Mouse (Mus musculus): ENCODE results near the gene Trpc2. TPM values are rescaled to one million over a fixed set of nuclear protein-coding genes. Genes with fewer than 3 reads are reported as not detected.

The Trpc2 gene
- polyA plus RNA-seq, 1 experiment from 2014 or later: not detected

Other genes with a start within 250 kb of the Trpc2 start
- gene Inppl1, start 244.9 kb upstream of the Trpc2 start, polyA plus RNA-seq (2015; fragmentation: Nextera tagmentation; extraction: Ambion mirVana): 60.0 and 70.3 TPM in 2 replicates
- gene Folr2, start 225.9 kb upstream of the Trpc2 start, polyA plus RNA-seq (2015; fragmentation: Nextera tagmentation; extraction: Ambion mirVana): 0.51 and 1.4 TPM in 2 replicates
- gene Anapc15, start 219.4 kb upstream of the Trpc2 start, polyA plus RNA-seq (2015; fragmentation: Nextera tagmentation; extraction: Ambion mirVana): 70.6 and 71.6 TPM in 2 replicates
- 0.52 and 0.64 TPM in 2 replicates for gene Folr1, start 212.3 kb upstream of the Trpc2 start, polyA plus RNA-seq (2015; fragmentation: Nextera tagmentation; extraction: Ambion mirVana)
- gene Lamtor1, start 177.2 kb upstream of the Trpc2 start, polyA plus RNA-seq (2015; fragmentation: Nextera tagmentation; extraction: Ambion mirVana): 160 and 162 TPM in 2 replicates
- gene Tomt, start 176.8 kb upstream of the Trpc2 start, polyA plus RNA-seq (2015; fragmentation: Nextera tagmentation; extraction: Ambion mirVana): 0.29 and 0.68 TPM in 2 replicates
- 8.2 and 13.4 TPM in 2 replicates for gene Lrrc51, start 149.2 kb upstream of the Trpc2 start, polyA plus RNA-seq (2015; fragmentation: Nextera tagmentation; extraction: Ambion mirVana)
- gene Numa1, start 149.0 kb upstream of the Trpc2 start, polyA plus RNA-seq (2015; fragmentation: Nextera tagmentation; extraction: Ambion mirVana): 85.7 and 96.2 TPM in 2 replicates
- gene Il18bp, start 64.4 kb upstream of the Trpc2 start, polyA plus RNA-seq (2015; fragmentation: Nextera tagmentation; extraction: Ambion mirVana): 3.6 and 3.9 TPM in 2 replicates
- gene Rnf121, start 17.6 kb upstream of the Trpc2 start, polyA plus RNA-seq (2015; fragmentation: Nextera tagmentation; extraction: Ambion mirVana): 34.1 and 34.4 TPM in 2 replicates
- gene Xndc1, start 17.6 kb upstream of the Trpc2 start, polyA plus RNA-seq (2015; fragmentation: Nextera tagmentation; extraction: Ambion mirVana): 44.1 and 45.1 TPM in 2 replicates
- gene Xntrpc, start 17.4 kb upstream of the Trpc2 start, polyA plus RNA-seq (2015; fragmentation: Nextera tagmentation; extraction: Ambion mirVana): 2.3 TPM in 2 replicates
- 16.8 and 16.9 TPM in 2 replicates for gene Art1, start 18.6 kb downstream of the Trpc2 start, polyA plus RNA-seq (2015; fragmentation: Nextera tagmentation; extraction: Ambion mirVana)
- gene Art5, start 26.4 kb downstream of the Trpc2 start, polyA plus RNA-seq (2015; fragmentation: Nextera tagmentation; extraction: Ambion mirVana): 4.4 and 4.7 TPM in 2 replicates
- gene Chrna10, start 33.7 kb downstream of the Trpc2 start, polyA plus RNA-seq (2015; fragmentation: Nextera tagmentation; extraction: Ambion mirVana): not detected in 2 replicates
- gene Nup98, start 127.1 kb downstream of the Trpc2 start, polyA plus RNA-seq (2015; fragmentation: Nextera tagmentation; extraction: Ambion mirVana): 38.2 and 42.9 TPM in 2 replicates
- gene Pgap2, start 127.1 kb downstream of the Trpc2 start, polyA plus RNA-seq (2015; fragmentation: Nextera tagmentation; extraction: Ambion mirVana): 82.3 and 88.6 TPM in 2 replicates
- 56.7 and 57.8 TPM in 2 replicates for gene Rhog, start 172.9 kb downstream of the Trpc2 start, polyA plus RNA-seq (2015; fragmentation: Nextera tagmentation; extraction: Ambion mirVana)
- 23.7 and 25.2 TPM in 2 replicates for gene Stim1, start 184.7 kb downstream of the Trpc2 start, polyA plus RNA-seq (2015; fragmentation: Nextera tagmentation; extraction: Ambion mirVana)